Mouse (Mus musculus) right cerebral cortex, postnatal 14 days (tissue): ENCODE data around the gene Akap5.

Source experiments
- DNase-seq: peaks from one replicate; pipeline ENCODE4 v3.0.0; 2022

The Akap5 gene

DNA sequence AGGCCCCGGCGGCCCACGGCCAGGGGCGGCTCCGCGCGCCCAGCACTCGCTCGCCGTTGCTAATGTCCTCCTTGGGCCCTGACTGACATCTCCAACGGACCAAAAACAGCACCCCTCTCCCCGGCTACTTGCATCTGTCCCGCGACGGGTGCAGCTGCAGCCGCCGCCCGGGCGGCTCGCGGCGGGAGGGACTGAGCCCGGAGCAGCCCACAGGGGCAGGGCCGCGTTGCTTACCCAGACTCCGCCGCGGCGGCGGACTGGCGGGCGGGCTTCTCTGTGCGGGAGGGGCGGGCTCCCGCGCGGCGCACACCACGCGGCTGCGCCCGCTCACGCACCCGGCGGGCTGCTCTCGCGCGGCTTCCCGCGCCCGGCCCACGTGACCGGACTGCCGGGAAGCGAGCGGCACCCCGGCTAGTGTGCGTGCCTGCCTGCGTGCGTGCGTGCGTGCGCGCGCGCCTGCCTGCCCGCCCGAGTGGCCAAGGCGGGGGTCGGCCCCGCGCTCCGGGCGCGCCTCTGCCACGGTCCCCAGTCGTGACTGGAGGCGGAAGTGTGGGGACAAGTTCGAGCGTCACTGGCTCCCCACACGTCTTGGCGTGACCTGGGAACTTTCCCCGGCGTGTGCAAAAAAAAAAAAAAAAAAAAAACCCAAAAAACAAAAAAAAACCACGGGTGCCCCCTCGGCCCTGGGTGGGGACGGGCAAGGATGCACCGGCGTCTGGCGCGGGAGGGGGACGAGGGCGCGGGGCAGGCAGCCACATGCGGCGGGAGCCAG, 44.7 kb downstream of the Akap5 start, which contains the start of gene Zbtb25:
Gene Zbtb25, minus strand, starts transcription at position 397 of the 772 bp plus-strand sequence.
- DNase-seq, result peak; percentile 89

DNA sequence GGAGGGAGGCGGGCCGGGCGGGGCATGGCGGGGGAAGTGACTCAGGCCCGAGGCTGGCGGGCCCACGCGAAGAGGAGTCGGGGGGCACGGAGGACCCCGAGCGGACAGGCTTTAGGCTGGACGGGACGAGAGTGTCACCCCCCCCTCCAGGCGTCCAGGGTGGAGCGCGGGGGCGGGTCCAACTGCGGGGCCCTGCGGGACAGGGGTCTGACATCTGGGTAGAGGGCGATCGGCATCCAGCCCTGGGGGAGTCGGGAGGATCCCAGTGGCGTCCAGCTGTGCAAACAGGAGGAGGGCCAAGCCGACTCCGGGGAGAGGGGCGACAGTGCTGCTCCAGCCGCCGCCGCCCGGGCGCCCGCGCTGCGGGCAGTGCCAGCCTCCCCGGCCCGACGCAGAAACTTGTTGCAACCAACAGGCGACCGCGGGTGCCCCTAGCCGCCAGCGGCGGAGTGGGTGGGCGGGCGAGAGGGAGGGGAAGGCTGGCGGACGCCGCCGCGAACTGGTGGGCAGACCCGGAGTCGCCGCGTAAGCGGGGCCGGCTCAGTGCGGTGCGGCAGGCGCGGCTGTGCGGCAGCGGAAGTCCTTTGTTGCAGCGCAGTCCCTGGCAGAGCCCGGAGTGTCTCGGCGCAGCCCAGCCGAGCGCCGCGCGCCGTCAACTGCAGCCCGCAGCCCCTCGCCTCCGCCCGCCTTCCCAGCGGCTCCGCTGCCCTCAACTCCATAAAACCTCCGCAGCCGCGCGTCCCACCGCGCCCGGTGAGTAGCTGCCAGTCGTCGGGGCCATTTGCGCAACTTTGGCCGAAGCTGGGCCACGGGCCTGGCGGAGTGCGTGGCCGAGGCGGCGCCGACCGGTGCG, 45.5 kb downstream of the Akap5 start, which contains the start of gene Zbtb1:
Gene Zbtb1, plus strand, starts transcription at position 289 of the 853 bp plus-strand sequence.
- peak; percentile 80 for DNase-seq

DNA sequence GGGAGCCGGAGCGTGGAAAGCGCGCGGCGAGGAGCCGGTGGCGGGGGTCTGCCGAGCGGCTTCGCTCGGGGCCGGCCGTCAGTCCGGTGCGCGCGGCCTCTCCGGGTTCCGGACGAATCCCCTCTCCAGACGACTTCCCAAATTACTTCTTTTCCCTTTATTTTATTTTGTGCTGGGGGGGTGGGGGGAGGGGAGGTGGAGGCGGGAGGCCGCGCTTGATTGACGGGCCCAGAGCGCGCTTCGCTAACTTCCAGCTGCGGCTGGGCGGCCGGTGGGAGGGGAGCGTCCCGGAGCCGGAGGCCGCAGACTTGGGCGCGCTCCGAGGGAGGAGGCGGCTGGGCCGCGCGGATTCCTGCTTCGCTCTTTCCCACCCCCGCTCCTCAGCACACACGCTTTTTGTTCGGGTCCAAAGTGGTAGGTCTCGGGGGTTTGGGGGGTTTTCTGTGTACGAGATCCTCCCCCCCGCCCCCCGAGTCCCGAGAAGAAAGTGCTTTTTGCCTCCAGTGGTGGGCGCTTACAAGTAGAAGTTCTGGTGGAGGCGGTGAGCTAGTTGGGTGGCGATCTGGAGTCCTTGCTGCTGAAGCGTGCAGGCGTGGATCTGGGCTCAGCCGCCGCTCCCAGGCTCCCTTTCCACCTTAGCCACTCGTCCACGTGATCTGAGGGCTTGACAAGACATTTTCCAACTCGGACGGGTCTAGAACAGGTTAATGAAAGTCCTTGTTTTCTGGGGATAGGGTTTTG, 46.3 kb downstream of the Akap5 start:
- peak; percentile 64 for DNase-seq

DNA sequence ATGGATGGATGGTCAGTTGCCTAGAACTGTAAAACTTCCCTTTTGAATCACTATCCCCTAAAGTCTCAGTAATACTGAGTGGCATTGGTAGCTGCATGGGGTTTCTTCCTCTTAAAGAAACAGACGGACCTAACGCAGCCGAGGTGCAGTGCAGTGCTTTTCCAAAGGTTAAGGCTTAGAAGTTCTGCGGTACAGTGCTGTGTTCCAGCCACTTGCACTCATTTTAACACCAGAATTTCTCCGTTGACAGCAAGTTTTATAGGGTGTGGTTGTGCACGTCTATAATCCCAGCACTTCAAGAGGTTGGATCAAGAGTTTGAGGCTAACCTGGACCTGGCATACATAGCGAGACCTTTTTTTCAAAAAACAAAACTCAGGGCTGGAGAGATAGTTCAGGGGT, 47.4 kb downstream of the Akap5 start:
- no peak for DNase-seq

DNA sequence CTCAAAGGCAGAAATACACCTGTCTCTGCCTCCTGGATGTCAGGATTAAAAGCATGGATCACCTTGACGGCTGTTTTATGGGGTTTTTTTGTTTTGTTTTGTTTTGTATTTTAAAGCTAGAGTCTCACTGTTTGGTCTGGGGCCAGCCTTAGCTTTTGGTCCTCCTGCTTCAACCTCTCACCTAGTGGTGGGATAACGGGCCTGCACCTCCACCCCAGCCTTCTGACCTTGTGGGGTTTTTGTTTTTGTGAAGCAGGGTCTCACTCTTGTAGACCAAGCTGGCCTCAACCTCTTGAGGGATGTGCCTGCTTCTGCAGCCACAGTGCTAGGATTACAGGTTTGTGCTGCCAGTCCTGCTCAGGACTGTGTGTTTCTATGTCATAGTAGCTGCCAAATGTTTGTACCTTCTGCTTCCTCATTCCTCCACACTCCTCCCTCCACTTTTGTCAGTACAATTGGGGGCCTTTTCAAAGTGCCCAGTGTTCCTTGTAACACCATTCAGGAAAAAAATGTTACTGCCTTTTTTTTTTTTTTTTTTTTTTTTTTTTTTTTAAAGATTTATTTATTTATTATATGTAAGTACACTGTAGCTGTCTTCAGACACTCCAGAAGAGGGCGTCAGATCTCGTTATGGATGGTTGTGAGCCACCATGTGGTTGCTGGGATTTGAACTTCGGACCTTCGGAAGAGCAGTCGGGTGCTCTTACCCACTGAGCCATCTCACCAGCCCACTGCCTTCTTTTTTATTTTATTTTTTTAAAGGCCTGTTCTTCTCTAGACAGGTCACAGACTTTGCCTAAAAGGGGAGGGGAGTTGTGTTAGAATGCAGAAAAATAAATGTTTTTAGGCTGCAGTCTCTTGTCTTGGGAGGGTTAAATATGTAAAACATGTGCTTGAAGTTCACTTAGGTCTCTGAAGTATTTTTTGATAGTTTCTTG, 48.5 kb downstream of the Akap5 start:
- DNase-seq, result no peak

DNA sequence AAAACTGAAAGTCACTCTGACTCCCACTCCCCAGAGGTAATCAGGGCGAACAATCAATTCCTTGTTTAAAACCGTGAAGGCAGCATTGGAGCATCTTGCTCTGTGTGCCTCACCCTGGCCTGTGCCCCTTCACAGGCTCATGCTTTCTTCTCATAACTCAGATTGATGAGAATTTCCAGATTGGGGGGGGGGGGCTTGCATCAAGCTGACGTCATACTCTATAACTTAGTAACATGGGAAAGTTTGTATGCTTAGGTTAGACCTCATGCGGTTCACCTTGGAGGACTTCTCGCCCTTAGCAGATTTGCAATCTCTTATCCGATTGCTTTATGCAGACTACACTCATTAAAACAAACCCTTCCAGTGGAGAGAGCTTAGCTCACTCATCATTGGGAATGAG, 49.3 kb downstream of the Akap5 start:
- DNase-seq, result no peak

DNA sequence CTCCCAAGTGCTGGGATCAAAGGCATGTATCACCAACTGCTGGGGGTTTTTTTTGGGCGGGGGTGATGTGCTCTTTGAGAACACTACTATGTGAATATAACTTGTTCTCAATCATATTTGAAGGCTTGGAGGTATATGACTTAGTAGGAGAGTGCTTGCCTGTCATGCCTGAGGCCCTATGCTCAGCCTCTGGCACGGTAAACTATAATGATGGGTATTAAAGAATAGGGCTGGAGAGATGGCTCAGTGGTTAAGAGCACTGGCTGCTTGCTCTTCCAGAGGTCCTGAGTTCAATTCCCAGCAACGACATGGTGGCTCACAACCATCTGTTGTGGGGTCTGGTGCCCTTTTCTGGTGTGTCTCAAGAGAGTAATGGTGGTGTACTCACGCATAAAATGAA, 50.2 kb downstream of the Akap5 start:
- no peak for DNase-seq

DNA sequence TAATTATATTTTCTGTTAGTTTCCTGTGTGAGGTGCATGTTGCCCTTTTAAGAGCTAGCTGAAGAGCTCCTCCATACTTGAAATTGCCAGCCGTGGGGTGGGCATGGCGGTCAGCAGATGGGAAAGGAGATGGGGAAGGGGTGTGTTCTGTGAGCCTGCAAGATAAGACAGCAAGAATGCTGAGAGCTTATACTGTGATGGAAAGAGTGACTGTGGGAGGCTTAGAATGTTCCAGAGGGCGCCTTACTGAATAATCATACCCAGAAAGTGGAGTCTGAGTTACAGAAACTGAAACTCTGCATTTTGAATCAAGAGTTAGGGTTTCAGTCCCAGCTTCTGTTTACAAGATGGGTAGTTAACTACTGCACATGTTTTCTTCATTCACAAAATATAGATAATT, 50.8 kb downstream of the Akap5 start:
- no peak for DNase-seq

DNA sequence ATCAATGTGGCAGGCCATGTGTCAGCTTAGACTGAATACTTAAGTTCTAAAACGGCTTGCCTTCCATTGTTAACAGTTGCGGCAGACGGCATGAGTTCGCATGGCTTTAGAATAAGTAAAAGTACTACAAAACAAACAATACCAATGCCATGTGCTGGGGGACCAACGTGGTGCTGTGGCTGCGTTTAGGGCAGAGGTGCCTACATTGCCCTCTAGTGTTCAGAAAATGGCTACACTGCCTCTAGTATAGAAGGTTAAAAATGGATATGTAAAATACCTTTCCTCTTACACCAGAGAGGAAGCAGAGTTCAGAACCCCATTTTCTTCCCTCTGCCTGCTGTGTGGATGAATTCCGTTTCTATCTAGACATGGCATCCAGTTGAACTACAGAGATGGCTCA, 52.0 kb downstream of the Akap5 start:
- no peak for DNase-seq

DNA sequence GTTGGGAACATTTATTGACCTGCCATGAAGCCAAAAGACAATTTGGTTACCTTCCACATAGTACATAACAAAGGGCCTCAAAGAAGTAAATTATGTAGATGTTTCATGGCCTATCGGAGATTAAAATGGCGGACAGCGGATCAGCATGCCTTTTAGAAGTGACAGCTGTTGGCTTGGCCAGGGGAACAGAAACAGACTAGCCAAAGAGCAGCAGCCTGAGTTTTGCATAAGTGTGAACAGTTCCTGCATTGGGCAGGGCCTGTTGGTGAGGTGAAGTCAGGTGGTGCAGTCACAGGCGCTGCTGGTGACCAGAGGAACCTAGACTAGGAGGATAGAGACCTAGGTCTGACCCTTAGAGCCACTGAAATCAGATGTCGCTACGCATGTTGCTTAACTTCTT, 52.4 kb downstream of the Akap5 start:
- no peak for DNase-seq

DNA sequence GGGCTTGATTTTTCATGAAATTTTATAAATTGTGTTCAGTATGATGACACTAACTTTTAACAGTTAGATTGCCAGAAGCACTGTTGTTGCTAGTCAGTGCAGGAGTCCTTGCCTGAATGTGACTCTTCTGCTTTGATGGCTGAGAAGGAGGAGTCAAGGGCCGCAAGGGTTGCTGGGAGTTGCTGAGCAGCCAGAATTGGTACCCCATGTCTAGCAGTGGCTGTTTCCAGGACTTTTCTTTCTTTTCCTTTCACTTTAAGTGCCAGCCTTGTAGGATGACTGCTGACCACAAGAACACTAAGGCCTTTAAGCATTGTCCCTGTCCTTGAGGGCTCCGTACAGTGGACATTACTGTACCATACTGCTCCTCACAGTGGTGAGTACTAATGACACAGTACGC, 53.0 kb downstream of the Akap5 start:
- DNase-seq, result no peak

DNA sequence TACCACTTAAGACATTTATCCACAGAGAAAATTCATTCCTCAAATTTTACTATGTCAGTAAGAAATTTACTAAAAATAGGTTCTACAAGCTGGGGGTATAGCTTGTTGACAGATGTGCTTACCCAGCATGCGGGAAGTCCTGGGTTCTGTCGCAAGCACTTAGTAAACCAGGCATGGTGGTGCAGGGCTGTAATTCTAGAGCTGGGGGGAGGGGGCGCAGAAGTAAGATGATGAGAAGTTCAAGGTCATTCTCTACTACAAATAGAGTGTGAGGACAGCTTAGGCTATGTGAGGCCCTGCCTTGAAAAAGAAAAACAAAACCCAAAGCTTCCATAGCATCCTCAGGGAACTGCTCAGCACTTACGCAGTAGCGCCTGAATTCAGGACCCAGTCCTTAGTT, 53.9 kb downstream of the Akap5 start:
- no peak for DNase-seq

DNA sequence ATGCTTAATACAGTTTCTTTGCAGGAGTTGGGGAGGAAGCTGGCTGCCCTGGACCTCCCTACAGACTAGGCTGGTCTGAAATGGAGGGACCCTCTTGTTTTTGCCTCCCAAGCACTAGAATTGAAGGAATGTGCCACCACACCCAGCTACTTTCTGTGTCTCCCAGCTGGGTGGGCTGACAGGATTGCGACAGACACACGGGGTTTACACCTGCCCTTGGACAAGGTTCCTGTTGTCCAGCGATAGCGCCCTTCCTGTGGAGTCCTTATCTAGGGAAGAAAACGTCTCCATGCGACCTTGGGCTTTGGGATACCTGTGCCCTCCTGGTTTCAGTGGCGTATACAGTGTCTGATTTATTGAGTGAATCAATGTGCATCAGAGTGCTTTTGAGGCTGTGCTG, 55.5 kb downstream of the Akap5 start:
- no peak for DNase-seq
